Mouse (Mus musculus) testis, postnatal 14 days (tissue): Measurements from ENCODE around the gene Gfod2.

Source experiments
- DNase-seq: peaks from one replicate; pipeline ENCODE4 v3.0.0; 2021; ENCODE audit warnings: low spot score

Gene Gfod2

DNA sequence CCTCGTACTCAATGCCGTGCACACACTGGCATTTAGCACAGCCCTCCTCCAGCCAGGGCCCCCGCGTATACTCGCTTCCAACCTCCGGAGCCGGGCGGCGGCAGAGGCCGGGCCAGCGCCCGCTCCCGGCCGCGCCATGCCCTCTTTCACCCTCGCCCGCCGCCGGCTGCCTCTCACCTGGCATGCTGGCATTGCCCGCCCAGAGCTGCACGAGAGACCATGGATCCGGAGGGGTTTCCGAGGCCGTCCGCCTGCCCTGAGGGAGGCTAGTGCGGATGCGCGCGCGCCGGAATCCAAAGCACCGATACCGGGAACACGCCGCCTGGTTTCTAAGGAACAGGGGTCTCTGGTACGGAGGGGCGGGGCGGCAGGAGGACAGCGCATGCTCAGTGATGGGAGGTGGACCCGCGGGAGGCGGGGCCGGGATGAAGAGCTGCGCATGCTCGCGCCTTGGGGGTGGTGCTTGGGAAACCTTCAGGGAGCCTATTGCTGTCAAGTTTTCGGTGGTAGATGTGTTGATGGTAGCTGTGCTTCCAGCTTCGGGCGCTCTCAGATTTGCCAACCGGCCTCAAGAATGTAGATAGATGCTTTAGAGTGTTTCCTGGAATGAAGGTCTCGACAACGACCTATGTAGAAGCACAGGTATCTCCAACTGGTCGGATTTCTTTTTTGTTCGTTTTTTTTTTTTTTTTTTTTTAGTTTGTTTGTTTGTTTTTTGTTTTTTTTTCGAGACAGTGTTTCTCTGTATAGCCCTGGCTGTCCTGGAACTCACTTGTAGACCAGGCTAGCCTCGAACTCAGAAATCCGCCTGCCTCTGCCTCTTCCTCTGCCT, at the start of gene Gfod2:
Gfod2 (minus strand) TSS at position 388 of the 832 bp plus-strand sequence.
- peak; percentile 97 for DNase-seq

DNA sequence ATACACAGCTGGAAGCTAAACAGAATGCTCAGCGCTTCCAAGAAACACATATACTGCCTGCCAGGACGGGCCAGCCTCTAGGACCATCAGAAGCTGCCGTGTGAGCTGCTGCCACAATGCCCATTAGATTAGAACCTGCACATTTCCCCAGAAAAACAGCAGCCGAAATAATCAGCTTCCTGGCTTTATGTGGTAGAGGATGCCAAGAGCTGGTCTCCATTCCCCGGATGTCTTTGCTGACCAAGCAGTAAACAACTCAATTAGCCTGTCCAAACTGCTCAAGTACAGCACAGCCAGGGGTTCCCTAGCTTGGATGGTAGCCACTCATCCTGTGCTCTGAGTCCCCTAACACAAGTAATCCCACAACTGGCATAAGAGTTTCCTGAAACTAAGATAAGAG, 49.3 kb upstream of the Gfod2 start:
- DNase-seq: no peak

DNA sequence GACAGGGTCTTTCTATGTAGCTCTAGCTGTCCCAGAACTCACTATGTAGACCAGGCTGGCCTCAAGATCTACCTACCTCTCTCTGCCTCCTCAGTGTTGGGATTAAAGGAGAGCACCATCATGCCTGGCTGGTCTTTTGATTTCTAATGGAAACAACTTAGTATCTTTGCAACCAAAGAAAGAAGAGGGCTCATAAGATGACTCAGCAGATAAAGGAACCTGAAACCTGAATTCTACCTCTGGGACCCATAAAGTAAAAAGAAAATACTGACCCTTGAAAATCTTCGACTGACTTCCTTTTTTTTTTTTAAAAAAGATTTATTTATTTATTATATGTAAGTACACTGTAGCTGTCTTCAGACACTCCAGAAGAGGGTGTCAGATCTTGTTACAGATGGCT, 47.5 kb upstream of the Gfod2 start:
- DNase-seq: no peak

DNA sequence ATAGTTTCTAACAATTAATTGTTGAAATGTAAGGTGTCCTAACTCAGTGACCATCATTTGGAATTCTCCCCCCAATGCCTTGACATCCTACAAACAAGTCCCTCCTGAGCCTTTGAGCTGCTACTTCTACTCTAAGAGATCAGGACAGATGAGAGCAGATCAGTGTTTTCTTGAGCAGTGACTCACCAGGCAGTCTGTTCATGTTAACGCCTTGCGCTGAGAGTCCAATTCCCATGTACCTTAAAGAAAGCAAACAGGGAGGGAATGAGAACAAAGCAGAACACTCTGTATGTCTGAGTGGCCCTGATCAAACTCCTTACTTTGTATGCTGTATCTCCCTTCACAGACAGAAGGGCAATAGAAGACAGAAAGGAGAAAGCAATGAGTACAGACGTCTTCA, 46.9 kb upstream of the Gfod2 start:
- no peak for DNase-seq

DNA sequence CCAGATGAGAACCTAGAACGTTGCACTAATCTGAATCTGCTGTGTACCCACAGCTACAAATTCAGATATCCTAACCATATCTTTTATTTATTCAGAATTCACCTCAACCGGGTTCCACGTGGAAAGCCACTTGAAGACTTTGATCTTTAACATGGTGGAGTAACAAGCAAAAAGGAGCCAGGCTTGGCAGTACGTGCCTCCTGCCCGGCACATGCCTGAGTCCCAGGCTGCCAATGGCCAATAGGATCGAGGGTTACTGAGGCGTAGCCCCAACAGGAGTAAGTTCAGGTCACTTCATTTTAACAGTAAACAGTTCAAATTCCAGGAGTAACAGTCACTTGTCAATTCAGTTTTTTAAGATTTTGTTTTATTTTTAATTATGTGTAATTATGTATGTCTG, 46.3 kb upstream of the Gfod2 start:
- DNase-seq: no peak

DNA sequence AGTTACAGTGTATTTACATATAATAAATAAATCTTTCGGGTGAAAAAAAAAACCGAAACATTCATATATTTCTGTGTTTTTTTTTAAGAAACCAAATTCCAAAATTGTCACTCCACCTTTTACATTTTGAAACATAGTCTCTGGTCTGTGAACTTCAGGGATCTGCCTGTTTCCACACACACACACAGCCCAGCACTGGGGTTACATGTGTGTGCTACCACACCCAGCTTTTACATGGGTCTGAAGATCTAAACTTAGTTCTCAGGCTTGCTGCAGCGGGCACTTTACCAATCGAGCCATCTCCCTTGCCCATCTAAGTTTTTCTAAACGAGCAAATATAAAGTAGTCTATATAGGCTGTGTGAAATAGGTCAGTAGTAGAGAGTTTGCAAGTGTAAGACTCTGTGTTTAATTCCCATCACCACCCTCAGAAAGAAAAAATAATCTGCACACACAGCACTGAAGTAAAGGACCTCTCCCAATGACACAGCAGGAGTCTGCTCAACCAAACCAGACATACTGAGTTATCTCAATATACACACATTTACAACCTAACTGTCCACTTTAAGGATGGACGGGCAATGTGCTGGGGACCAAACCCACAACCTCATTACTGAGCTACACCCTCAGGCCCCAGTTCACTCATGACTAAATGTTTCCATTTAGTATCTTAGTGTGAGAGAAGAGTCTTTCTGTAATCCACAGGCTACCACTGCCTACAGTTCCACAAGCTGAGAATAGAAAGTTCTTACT, 42.9 kb upstream of the Gfod2 start:
- DNase-seq: no peak

DNA sequence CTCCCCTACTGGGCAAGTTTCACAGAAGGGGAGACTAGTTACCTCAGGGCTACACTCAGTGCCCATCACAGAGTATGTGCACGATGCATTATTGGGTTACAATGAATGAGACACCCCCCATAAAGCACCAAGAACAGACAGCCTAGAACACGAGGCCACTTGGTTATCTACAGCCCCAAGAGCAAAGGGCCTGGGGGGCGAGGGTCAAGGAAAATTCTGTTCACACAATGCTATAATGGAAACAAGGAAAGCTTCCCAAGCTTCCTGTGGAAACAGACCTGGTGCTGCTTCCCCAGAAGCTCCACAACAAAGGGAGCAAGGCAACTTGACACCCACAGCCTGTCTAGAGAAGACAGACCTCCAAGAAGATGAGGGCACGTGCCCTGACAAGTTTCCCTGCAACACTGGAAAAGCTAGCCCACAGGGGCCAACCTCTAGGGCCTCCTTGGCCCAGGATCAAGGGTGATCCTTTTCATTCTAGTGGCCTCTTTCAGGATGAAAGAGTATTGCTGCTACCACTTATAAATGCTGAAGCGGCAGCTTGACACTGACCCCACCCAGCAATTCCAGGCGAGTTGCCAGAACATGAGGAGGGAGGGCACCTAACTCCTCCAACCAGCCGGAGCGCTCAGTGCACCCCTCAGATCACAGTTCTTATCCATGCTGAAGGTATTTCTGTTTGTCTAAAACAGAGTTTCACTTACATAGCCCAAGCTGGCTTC, 40.8 kb upstream of the Gfod2 start:
- DNase-seq: peak; percentile 52

DNA sequence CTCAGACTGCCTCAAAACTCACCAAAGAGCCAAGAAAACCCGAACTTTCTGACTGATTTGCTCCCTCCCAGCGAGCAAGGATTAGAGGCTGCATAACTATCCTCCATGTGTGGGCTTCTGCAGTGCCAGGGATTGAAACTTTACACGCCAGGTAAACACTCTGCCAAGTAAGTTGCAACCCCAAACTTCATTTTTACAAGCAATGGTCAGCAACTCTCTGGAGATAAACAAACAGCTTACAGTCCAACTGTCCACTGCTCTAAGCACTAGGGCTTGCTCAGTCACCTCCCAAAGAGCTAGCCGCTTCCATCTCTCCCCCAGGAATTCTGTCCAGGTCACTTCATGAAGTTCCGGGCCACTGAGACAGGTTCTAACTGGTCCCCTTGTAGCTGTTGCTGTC, 39.9 kb upstream of the Gfod2 start:
- no peak for DNase-seq

DNA sequence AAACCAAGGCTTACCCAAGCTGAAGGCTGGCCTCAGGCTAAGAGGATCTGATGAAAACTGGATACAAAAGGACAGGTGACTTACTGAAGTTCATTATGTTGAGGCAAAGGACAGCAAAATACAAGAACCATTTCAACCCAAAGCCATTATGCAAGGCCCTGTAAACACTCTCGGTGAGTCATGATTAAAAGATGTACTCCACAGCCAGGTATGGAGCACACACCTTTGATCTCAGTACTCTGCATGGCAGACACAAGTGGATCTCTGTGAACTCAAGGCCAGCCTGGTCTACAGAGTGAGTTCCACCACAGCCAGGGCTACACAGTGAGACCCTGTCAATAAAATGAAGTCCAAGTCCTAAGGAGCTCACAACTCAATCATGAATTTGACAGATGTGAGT, 37.3 kb upstream of the Gfod2 start:
- no peak for DNase-seq

DNA sequence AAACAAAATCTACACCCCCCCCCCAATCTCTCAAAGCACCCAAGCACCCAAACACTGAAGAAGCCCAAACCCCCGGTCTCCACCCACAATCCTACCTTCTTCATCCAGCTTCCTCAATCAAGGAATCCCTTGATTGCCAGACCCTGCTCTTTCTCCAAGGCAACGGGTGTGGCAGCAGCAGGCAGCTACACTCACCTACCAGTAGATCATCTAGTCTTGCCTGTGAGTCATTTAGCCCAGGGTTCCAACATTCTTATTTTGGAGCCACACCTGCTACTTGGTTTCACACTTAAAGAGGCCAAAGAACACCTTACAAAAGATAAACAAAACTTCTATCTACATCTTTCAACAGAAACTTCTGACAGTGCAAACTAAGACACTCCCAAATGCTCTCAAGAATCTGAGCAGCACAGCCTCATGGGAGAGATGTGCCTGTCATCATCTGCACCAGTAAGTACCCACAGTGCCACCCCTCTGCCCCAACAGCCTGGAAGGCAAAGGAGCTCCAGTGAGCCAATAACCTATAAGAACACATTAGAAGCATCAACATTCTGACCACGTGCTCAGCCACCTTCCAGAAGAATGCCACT, 35.6 kb upstream of the Gfod2 start:
- DNase-seq: no peak

DNA sequence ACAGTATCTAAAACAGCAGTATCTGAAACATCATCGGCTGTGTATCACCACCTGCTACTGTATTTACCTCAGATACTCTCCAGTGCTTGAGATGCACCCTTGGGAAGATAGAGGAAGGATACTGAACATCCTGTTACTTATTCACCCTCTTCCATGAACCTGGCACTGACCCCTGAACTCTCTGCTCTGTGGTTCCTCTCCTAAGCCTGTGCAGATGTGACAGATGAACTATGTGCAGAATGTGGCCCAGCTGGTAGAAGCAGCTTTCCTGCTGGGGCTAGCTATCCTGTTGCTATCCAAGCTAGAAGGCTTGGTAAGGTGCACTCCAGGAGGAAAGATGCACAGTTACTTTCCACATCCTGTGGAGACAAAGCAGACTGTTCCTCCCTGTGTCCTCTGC, 34.9 kb upstream of the Gfod2 start:
- DNase-seq: no peak

DNA sequence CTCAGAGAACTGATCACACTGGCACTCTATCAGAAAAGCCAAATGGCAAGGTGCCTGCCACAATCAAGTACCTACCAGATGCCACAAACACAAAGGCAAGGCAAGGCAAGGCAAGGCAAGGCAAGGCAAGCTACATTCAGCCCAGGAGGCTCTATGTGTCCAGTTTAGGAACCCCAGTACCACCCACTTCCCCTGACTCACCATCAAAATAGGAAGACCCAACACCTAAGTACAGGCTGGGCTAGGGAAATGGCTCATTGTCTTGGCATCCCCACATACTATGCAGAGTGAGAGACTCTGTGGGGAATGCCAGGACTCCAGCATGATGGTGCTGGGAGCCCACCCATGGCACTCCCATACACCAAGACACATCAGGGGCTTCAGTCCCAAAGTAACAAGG, 31.2 kb upstream of the Gfod2 start:
- DNase-seq: no peak

DNA sequence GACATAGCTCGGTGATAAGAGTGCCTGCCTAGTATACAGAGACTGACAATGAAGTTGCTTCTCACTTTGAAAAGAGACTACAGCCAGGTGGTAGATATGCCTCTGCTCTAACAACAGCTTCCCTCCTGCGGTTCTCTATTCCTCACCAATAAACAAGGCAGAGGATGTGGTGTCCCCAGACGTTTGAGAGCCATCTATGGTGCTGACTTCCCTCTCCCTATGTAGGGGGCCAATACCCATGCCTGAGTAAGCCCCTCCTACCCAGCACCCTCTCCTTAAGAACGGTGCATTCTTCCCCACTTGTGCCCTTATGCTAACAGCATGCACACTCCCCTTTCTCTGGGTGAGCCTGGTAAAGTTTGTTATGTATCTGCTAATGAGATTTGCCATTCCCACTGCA, 30.5 kb upstream of the Gfod2 start:
- no peak for DNase-seq

DNA sequence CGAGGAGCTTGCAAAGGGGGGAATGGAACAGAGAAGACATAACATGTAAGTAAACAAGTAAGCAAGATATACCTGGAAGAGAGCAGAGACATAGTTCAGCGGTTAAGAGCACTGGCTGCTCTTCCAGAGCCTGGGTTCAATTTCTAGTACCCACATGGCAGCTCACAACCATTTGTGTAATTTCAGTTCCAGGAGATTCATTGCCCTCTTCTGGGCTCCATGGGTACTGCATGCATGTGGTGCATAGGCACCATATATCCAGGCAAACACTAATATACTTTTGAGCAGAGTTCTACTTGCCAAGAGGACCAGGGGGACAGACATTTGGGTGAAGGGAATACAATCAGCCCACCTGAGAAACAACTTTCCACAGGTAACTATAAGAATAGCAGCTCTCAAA, 29.8 kb upstream of the Gfod2 start:
- no peak for DNase-seq

DNA sequence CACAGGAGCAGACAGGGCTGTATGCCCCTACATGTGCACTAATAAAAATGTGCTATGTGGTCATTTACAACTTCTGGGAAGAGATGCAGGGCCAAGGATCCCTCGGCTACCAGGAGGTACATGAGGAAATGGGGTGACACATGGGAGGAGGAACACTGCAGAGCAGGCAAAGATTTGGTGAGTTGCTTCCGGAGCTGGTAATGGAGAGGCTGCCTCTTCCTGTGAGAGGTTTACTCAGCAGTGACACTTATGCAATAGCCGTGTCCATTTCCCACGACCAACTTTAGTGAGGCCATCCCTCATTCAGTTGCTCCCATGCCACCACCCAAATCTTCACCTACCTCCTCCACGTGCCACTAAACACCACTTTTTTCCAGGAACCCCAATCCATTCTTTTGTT, 21.8 kb upstream of the Gfod2 start:
- no peak for DNase-seq

DNA sequence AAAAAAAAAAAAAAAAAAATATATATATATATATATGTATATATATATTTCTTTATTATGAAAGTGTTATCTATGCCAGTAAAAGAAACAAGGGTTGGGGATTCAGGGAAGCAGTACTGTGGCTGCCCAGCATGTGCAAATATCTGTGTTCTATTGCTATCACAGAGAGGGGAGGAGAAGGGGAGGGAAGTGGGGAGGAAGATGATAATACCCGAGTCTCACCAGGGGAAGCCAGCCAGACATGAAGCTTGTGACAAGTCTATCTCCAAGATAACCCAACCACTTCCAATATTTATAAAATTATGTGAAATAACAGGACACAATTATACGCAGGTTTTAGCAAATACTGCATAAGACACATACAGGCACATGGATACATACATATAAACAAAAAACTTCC, 19.4 kb upstream of the Gfod2 start:
- no peak for DNase-seq

DNA sequence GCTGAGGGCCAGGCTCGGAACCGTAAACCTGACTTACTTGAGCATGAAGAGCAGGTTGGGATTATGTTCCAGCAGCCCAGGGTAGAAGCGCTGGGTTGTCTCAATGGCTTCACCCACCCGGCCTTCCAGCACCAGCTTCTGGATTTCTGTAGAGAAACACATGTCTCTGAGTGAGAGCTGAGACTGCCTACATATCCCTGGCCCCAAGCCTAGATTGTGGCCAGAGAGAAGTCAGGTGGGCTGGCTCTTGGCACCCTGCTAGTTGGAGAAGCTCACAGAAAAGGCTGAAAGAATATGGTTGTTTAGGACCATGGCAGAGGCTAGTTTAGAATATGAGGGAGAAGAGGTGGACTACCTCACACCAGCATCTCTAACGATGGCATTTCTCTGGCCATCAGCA, 16.0 kb upstream of the Gfod2 start:
- no peak for DNase-seq

DNA sequence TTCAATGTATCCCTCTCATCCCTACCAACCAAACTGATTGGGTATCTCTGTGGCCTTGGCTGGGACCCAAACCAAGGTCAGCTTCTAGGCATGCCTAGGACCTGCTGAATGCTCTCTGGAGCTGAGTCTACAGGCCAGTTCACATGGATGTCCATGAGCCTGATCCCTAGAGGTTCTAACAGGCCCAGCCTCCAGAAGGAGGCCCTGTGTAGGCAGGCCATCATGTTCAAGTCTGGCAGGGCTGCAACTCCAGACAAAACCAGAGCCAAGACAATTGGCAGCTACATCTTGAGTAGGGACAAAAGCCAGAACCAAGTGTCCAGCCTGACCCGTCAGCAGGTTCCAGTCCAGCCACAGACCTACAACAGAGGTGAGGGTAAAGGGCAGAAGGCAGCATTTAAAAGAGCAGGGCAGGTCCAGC, 15.0 kb upstream of the Gfod2 start:
- DNase-seq: peak; percentile 71

DNA sequence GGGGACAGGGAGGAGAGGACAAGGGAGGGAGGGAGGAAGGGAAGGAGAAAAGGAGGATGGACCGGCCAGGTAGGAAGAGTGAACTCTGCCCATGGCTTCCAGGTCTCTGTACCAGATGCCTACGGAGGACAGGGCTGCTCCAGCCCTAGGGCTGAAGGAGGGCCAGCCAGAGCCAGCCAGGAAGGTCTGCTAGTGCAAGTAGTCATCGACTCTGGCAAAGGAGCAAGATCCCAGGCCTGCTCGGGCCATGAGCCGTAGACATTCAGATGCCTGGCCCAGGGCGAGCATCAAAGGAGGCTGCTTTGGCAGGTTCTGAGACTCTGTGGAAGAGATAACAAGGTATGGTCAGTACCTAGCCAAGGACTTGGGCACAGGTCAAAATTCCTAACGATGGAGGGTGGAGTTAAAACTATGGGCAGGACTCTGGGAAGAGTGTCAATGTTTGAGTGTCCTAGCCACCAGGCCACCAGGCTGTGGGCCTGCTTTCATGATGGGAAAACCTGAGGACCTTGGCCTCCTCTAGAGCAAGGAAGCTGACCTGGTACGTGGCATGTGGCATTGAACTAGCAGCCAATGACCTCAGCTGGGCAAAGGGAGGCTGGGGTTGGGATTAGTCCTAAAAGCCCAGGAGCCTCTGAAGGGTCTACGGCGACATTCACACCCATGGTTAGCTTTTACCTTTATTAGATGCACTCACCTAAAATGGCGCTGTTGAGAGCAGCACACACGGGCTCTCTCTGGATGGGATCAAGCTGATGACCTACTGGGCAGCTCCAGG, 13.1 kb upstream of the Gfod2 start:
- DNase-seq: no peak

DNA sequence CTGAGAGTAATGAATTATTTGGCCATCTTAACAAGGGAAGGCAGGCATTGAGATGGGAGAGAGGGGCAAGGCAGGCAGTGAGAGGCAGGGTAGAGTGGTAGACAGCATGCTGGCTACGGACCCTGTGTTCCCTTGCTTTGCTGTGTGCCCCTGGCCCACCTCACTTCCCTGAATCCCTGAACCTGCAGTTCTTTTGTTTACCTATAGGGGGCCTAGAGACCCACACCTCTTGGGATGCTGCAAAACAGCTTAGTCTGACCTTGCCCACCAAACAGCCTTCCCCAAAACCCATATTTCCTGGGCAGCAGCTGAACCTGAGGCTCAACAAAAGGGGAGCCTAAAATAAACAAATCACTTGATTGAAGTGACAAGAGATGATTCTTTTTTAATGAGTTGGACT, 12.1 kb upstream of the Gfod2 start:
- no peak for DNase-seq

DNA sequence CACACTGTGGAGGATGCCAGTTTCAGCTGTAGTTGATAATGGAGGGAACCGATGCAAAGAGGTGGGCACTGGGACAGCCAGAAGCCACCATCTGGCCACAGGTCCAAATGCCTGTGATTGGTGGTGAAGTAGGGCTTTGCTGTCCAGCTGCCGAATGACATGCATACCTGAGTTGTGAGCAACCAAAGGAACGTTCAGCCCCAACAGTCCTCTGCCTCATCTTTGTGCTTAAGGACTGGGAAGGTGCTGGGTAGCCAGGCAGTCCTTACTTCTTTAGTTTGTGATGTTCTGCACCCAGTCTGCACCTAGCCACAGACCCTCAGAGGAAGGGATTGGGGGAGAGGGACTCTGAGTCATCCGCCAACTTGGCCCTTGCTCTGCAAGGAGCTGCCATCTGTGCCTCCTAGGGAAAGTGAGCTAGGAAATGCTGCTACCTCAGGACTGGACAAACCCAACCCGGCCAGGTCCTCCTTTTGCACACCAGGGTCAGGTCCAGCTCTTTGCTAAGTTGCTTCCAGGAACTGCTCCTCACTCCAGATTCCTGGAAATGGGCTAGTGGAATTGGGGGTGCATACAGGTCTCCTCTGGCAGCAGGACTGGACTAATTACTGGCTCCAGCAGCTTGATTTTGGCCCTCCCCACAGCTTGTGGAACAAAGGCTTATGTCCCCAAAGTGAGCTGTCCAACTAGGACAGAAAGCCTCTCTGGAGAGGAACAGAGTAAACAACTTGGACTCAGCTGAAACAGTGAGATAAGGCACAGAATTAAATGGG, 10.2 kb upstream of the Gfod2 start:
- no peak for DNase-seq
